ENCODE assay signal across 7 mouse cellular contexts in genomic region chr8:110705391-110706287, GRCm38 (mm10). TPM values are rescaled to one million over a fixed set of nuclear protein-coding genes. Genes with fewer than 3 reads are reported as not detected.
DNase-seq lines count a peak whose midpoint lies in the region; ATAC-seq and TF ChIP-seq lines count a peak whose summit lies in the region.

No protein-coding gene starts in this region.

- ATAC-seq in kidney, embryonic 15.5 days (replicated peaks; ENCODE audit: low FRiP score), result no peak
- peak; percentile 42; the same call in 1 of the 2 replicates for ATAC-seq in limb, embryonic 14.5 days (ENCODE audit: low FRiP score, low read depth)

- H3K27ac ChIP-seq in kidney, embryonic 15.5 days, result peak overlapping the region; percentile 46; the same call in 1 of the 2 replicates
- 0 out of 2 replicates have a peak overlapping the region, but pooled peaks have one; percentile 16 for H3K27ac ChIP-seq in limb, embryonic 14.5 days (replicated peaks; ENCODE audit: low read depth, low read length)

- no peak overlapping the region for H3K4me2 ChIP-seq in kidney, embryonic 15.5 days
- H3K4me2 ChIP-seq in limb, embryonic 14.5 days (replicated peaks; ENCODE audit: low read depth, low read length, severe bottlenecking), result no peak overlapping the region

- no peak overlapping the region for H3K9ac ChIP-seq in kidney, embryonic 15.5 days
- H3K9ac ChIP-seq in limb, embryonic 14.5 days (ENCODE audit: low read depth, low read length, severe bottlenecking), result no peak overlapping the region

- no peaks in the 10 kb centered on the region for H3K27me3 ChIP-seq in kidney, embryonic 15.5 days
- H3K27me3 ChIP-seq in limb, embryonic 14.5 days (ENCODE audit: control insufficient read depth, insufficient read depth, low read length), result no peaks in the 10 kb centered on the region

- no peak for DNase-seq in kidney, adult 18-20 months
- peak; percentile 89 to 93 for DNase-seq in cerebellum, adult 18-20 months
- peak; percentile 80 to 88 for DNase-seq in cerebellum, postnatal 14 days
- DNase-seq in limb, embryonic 14.5 days (ENCODE audit: low spot score), result no peak
- DNase-seq in urinary bladder, adult 2 months (ENCODE audit: low spot score), result no peak
- no peak for DNase-seq in left cerebral cortex, adult 9 months (ENCODE audit: low spot score in 2 of 2)

- TF ChIP-seq POLR2A in limb, embryonic 14.5 days (IDR thresholded peaks at IDR 0.05; ENCODE audit: borderline replicate concordance, extremely low read depth, insufficient read depth, insufficient read length), result no peak

- H3K4me3 ChIP-seq in kidney, embryonic 15.5 days (replicated peaks), result no peak overlapping the region
- H3K4me3 ChIP-seq in limb, embryonic 14.5 days (replicated peaks; ENCODE audit: low read length), result no peak overlapping the region

- H3K36me3 ChIP-seq in kidney, embryonic 15.5 days, result peaks cover 7% of the 10 kb centered on the region; the same call in 1 of the 2 replicates
- H3K36me3 ChIP-seq in limb, embryonic 14.5 days (ENCODE audit: control insufficient read depth, insufficient read depth, low read length), result 0 out of 2 replicates have a peak, but pooled peaks cover 3% of the 10 kb centered on the region

- WGBS in kidney, embryonic 15.5 days, result 63% methylated on average over 14 of the region's 14 CpGs
- 50% methylated on average over 14 of the region's 14 CpGs for WGBS in limb, embryonic 14.5 days

- H3K4me1 ChIP-seq in kidney, embryonic 15.5 days, result peaks cover 78% of the 10 kb centered on the region
- peaks cover 45% of the 10 kb centered on the region for H3K4me1 ChIP-seq in limb, embryonic 14.5 days (ENCODE audit: control insufficient read depth, insufficient read depth, low read length)

- H3K9me3 ChIP-seq in kidney, embryonic 15.5 days (replicated peaks), result no peaks in the 10 kb centered on the region
- H3K9me3 ChIP-seq in limb, embryonic 14.5 days (ENCODE audit: control insufficient read depth, low read length), result no peaks in the 10 kb centered on the region

RNA-seq across cellular contexts. Expression of gene Mtss1l, which starts 15.6 kb away (rescaled TPM):
- polyA plus RNA-seq in kidney, embryonic 15.5 days (2015; fragmentation: Nextera tagmentation; extraction: Ambion mirVana), result 8.3 and 8.4 TPM in 2 replicates
- polyA plus RNA-seq in limb, embryonic 14.5 days (2012; rRNA removed), result 78.7 and 115 TPM in 2 replicates
- polyA plus RNA-seq in limb, embryonic 14.5 days (2014; fragmentation: Nextera tagmentation; extraction: Ambion mirVana), result 19.1 and 28.0 TPM in 2 replicates
- 28.7 and 47.5 TPM in 2 replicates for polyA plus RNA-seq in urinary bladder, adult 2 months (2012; rRNA removed)

Comparison
In these comparisons a context has a peak if more than half of its experiments do, and no peak if none do; other contexts are left out.
1. DNase-seq: peak in cerebellum, adult 18-20 months (2 of 2) and cerebellum, postnatal 14 days (2 of 2); none in kidney, adult 18-20 months (single experiment), limb, embryonic 14.5 days (single experiment), urinary bladder, adult 2 months (single experiment) and left cerebral cortex, adult 9 months (0 of 2).